Mouse (Mus musculus) intestine, embryonic 14.5 days (tissue): Measurements from ENCODE around the gene D5Ertd579e. TPM values are rescaled to one million over a fixed set of nuclear protein-coding genes. Genes with fewer than 3 reads are reported as not detected.

Experiments
- ATAC-seq: fragments of 200-750 bp; cut with Nextera tagmentation; replicated peaks from 2 replicates; pipeline ENCODE4 v1.8.0; 2017; ENCODE audit warnings: low read depth, moderate number of reproducible peaks, moderate TSS enrichment, moderate library complexity; ENCODE audit not compliant: low FRiP score, low TSS enrichment
- DNase-seq: peaks from one replicate; pipeline ENCODE4 v3.0.0-alpha.2; 2018; ENCODE audit warnings: low spot score
- H3K27ac ChIP-seq: fragments of 300-500 bp; sonication (generic); 2 replicates; pipeline ENCODE4 v1.5.1; 2014; ENCODE audit warnings: low read depth, mild to moderate bottlenecking, control low read depth
- H3K27me3 ChIP-seq: fragments of 300-500 bp; sonication (generic); replicated peaks from 2 replicates; pipeline ENCODE4 v1.6.1; 2014; ENCODE audit warnings: low read length, control low read depth; ENCODE audit not compliant: control insufficient read depth, insufficient read depth
- H3K36me3 ChIP-seq: fragments of 300-500 bp; sonication (generic); 2 replicates; pipeline ENCODE4 v1.6.1; 2014; ENCODE audit warnings: low read length, control low read depth; ENCODE audit not compliant: control insufficient read depth, insufficient read depth
- H3K4me1 ChIP-seq: fragments of 300-500 bp; sonication (generic); replicated peaks from 2 replicates; pipeline ENCODE4 v1.6.1; 2014; ENCODE audit warnings: low read length, control low read depth, mixed read lengths; ENCODE audit not compliant: control insufficient read depth, insufficient read depth
- H3K4me2 ChIP-seq: fragments of 300-500 bp; sonication (generic); 2 replicates; pipeline ENCODE4 v1.6.1; 2014; ENCODE audit warnings: low read length
- H3K4me3 ChIP-seq: fragments of 300-500 bp; sonication (generic); 2 replicates; pipeline ENCODE4 v1.5.1; 2014; ENCODE audit warnings: low read depth, low read length, control low read depth, mixed read lengths
- H3K9ac ChIP-seq: fragments of 300-500 bp; sonication (generic); 2 replicates; pipeline ENCODE4 v1.6.1; 2014; ENCODE audit warnings: mild to moderate bottlenecking, low read length
- H3K9me3 ChIP-seq: fragments of 300-500 bp; sonication (generic); 2 replicates; pipeline ENCODE4 v1.6.1; 2016; ENCODE audit warnings: low read length, control low read depth; ENCODE audit not compliant: control insufficient read depth
- WGBS: fragments of 180-500 bp; shearing (Covaris S2); extraction: QIAGEN DNeasy Blood & Tissue Kit; methylation state at CpG from one replicate; pipeline ENCODE4 v1.1.7; 2014; 5-methylcytosine and 5-hydroxymethylcytosine counted together
- polyA plus RNA-seq: library from polyadenylated mRNA; unstranded; fragments of >200 nt; fragmentation: Nextera tagmentation; extraction: Ambion mirVana; gene quantifications from 2 replicates; pipeline ENCODE4 v1.2.1, GENCODE M21; 2014

Gene D5Ertd579e
- polyA plus RNA-seq, 1 experiment from 2014 or later: 25.8 TPM

- Histone ChIP-seq H3K9me3 (no peaks in the 10 kb centered on the region), H3K36me3 (no peaks in the 10 kb centered on the region)
- 66% methylated on average over 7 of the region's 7 CpGs for WGBS
These were observed 36.3 kb upstream of the D5Ertd579e start for GRCm38 (mm10) chr5:36731901-36732652.

GRCm38 (mm10) chr5:36730689-36731088 is 34.9 kb upstream of the D5Ertd579e start:
- WGBS: 62% methylated on average over 3 of the region's 3 CpGs

More at GRCm38 (mm10) chr5:36731901-36732652, 36.3 kb upstream of the D5Ertd579e start:
- ATAC-seq (no peak), DNase-seq (no peak)
- H3K4me1 ChIP-seq: no peaks in the 10 kb centered on the region
- no peaks in the 10 kb centered on the region for H3K27me3 ChIP-seq
- no peak overlapping the region for H3K4me2 ChIP-seq
- no peak overlapping the region for H3K9ac ChIP-seq
- no peak overlapping the region for H3K4me3 ChIP-seq
- no peak overlapping the region for H3K27ac ChIP-seq

GRCm38 (mm10) chr5:36729923-36730322 is 34.1 kb upstream of the D5Ertd579e start:
- Histone ChIP-seq H3K27ac (no peak overlapping the region), H3K4me3 (no peak overlapping the region), H3K36me3 (no peaks in the 10 kb centered on the region), H3K27me3 (no peaks in the 10 kb centered on the region), H3K9me3 (no peaks in the 10 kb centered on the region), H3K9ac (no peak overlapping the region), H3K4me1 (0 out of 2 replicates have a peak, but pooled peaks cover 3% of the 10 kb centered on the region), H3K4me2 (no peak overlapping the region)
- 89% methylated on average over 2 of the region's 2 CpGs for WGBS
- no peak for DNase-seq
- no peak for ATAC-seq

More at GRCm38 (mm10) chr5:36730689-36731088, 34.9 kb upstream of the D5Ertd579e start:
- Histone ChIP-seq H3K9me3 (no peaks in the 10 kb centered on the region), H3K27me3 (no peaks in the 10 kb centered on the region), H3K4me1 (0 out of 2 replicates have a peak, but pooled peaks cover 3% of the 10 kb centered on the region), H3K4me2 (no peak overlapping the region), H3K4me3 (no peak overlapping the region), H3K36me3 (no peaks in the 10 kb centered on the region), H3K27ac (no peak overlapping the region), H3K9ac (no peak overlapping the region)
- DNase-seq (no peak), ATAC-seq (no peak)

GRCm38 (mm10) chr5:36729086-36729473 is 33.3 kb upstream of the D5Ertd579e start:
- Histone ChIP-seq H3K4me1 (0 out of 2 replicates have a peak, but pooled peaks cover 3% of the 10 kb centered on the region), H3K9me3 (no peaks in the 10 kb centered on the region), H3K4me3 (no peak overlapping the region), H3K36me3 (no peaks in the 10 kb centered on the region), H3K4me2 (no peak overlapping the region), H3K27ac (no peak overlapping the region), H3K9ac (no peak overlapping the region), H3K27me3 (no peaks in the 10 kb centered on the region)
- DNase-seq: no peak
- ATAC-seq: no peak
- WGBS: 69% methylated on average over 4 of the region's 4 CpGs

GRCm38 (mm10) chr5:36728403-36729085 is 32.7 kb upstream of the D5Ertd579e start:
- Histone ChIP-seq H3K36me3 (no peaks in the 10 kb centered on the region), H3K9me3 (no peaks in the 10 kb centered on the region), H3K9ac (no peak overlapping the region), H3K4me1 (0 out of 2 replicates have a peak, but pooled peaks cover 3% of the 10 kb centered on the region), H3K27ac (no peak overlapping the region), H3K4me3 (no peak overlapping the region), H3K4me2 (no peak overlapping the region), H3K27me3 (no peaks in the 10 kb centered on the region)
- DNase-seq (no peak), ATAC-seq (no peak)
- 66% methylated on average over 8 of the region's 8 CpGs for WGBS

- WGBS: 82% methylated on average over 7 of the region's 7 CpGs
These were observed 32.0 kb upstream of the D5Ertd579e start for GRCm38 (mm10) chr5:36727776-36728175.

GRCm38 (mm10) chr5:36727136-36727535 is 31.3 kb upstream of the D5Ertd579e start:
- H3K9ac ChIP-seq: no peak overlapping the region
- H3K4me3 ChIP-seq: no peak overlapping the region
- H3K4me2 ChIP-seq: no peak overlapping the region
- H3K4me1 ChIP-seq: 0 out of 2 replicates have a peak, but pooled peaks cover 3% of the 10 kb centered on the region
- DNase-seq (no peak), ATAC-seq (no peak)
- H3K27me3 ChIP-seq: no peaks in the 10 kb centered on the region
- H3K36me3 ChIP-seq: no peaks in the 10 kb centered on the region
- H3K9me3 ChIP-seq: no peaks in the 10 kb centered on the region
- H3K27ac ChIP-seq: no peak overlapping the region
- WGBS: 72% methylated on average over 2 of the region's 2 CpGs

More at GRCm38 (mm10) chr5:36727776-36728175, 32.0 kb upstream of the D5Ertd579e start:
- Histone ChIP-seq H3K4me1 (0 out of 2 replicates have a peak, but pooled peaks cover 3% of the 10 kb centered on the region), H3K27ac (no peak overlapping the region), H3K36me3 (no peaks in the 10 kb centered on the region), H3K9ac (no peak overlapping the region), H3K4me2 (no peak overlapping the region), H3K27me3 (no peaks in the 10 kb centered on the region), H3K9me3 (no peaks in the 10 kb centered on the region), H3K4me3 (no peak overlapping the region)
- ATAC-seq: no peak
- no peak for DNase-seq

- peak; percentile 78 for ATAC-seq
- Histone ChIP-seq H3K27ac (peak overlapping the region; percentile 24; the same call in 1 of the 2 replicates), H3K4me2 (peak overlapping the region; percentile 14; the same call in 1 of the 2 replicates), H3K9ac (no peak overlapping the region), H3K4me1 (0 out of 2 replicates have a peak, but pooled peaks cover 3% of the 10 kb centered on the region), H3K36me3 (no peaks in the 10 kb centered on the region), H3K4me3 (no peak overlapping the region), H3K27me3 (no peaks in the 10 kb centered on the region), H3K9me3 (no peaks in the 10 kb centered on the region)
- peak; percentile 60 for DNase-seq
- WGBS: 53% methylated on average over 9 of the region's 9 CpGs
These were observed 30.6 kb upstream of the D5Ertd579e start for GRCm38 (mm10) chr5:36726387-36726801.
